Mouse (Mus musculus) MEL (cell line): ENCODE measurements around the gene Gm20388. TPM values are rescaled to one million over a fixed set of nuclear protein-coding genes. Genes with fewer than 3 reads are reported as not detected.

Experiments
- DNase-seq: peaks from one replicate; pipeline ENCODE4 v3.0.0; 2011; ENCODE audit warnings: low read depth, low spot score
- H3K27ac ChIP-seq: 2 replicates; pipeline ENCODE4 v1.5.1; 2012; ENCODE audit warnings: low read depth, mild to moderate bottlenecking, control low read depth, low read length, moderate library complexity; ENCODE audit not compliant: control insufficient read depth
- H3K27me3 ChIP-seq, 2 experiments: fragments of 150-350 bp in 1 of 2; sonication (generic) in 1 of 2; 2 replicates each; pipeline ENCODE4 v1.6.1; 2012; ENCODE audit warnings: low read length in 2 of 2, mild to moderate bottlenecking in 2 of 2, improper control_type of control experiment in 1 of 2, moderate library complexity in 1 of 2; ENCODE audit not compliant: insufficient read depth in 2 of 2, control insufficient read depth in 1 of 2
- H3K36me3 ChIP-seq, 2 experiments: 2 replicates each; pipeline ENCODE4 v1.6.1; 2012 to 2014; ENCODE audit warnings: low read length in 2 of 2, improper control_type of control experiment in 1 of 2, inconsistent platforms in 1 of 2, mild to moderate bottlenecking in 1 of 2; ENCODE audit not compliant: insufficient read depth in 2 of 2, control insufficient read depth in 1 of 2
- H3K4me1 ChIP-seq, 2 experiments: fragments of 150-350 bp in 1 of 2; sonication (generic) in 1 of 2; 2 replicates each; pipeline ENCODE4 v1.6.1; 2012; ENCODE audit warnings: low read length in 2 of 2, improper control_type of control experiment in 1 of 2, mild to moderate bottlenecking in 1 of 2; ENCODE audit not compliant: insufficient read depth in 2 of 2, control insufficient read depth in 1 of 2
- H3K4me3 ChIP-seq, 2 experiments: fragments of 150-350 bp in 1 of 2; sonication (generic) in 1 of 2; 2 replicates each; pipeline ENCODE4 v1.5.1; 2012; ENCODE audit warnings: low read depth in 2 of 2, low read length in 2 of 2, mild to moderate bottlenecking in 2 of 2, moderate library complexity in 2 of 2, control low read depth in 1 of 2, improper control_type of control experiment in 1 of 2; ENCODE audit not compliant: control insufficient read depth in 1 of 2, insufficient read depth in 1 of 2
- H3K79me2 ChIP-seq: 2 replicates; pipeline ENCODE4 v1.6.1; 2012; ENCODE audit warnings: mild to moderate bottlenecking, low read length, moderate library complexity; ENCODE audit not compliant: control insufficient read depth, poor library complexity, insufficient read depth
- H3K9ac ChIP-seq: 2 replicates; pipeline ENCODE4 v1.6.1; 2012; ENCODE audit warnings: low read depth, mild to moderate bottlenecking, control low read depth, low read length, moderate library complexity; ENCODE audit not compliant: control insufficient read depth, poor library complexity, severe bottlenecking
- H3K9me3 ChIP-seq: fragments of 150-350 bp; sonication (generic); replicated peaks from 2 replicates; pipeline ENCODE4 v1.6.1; 2012; ENCODE audit warnings: mild to moderate bottlenecking, low read length, improper control_type of control experiment, moderate library complexity; ENCODE audit not compliant: insufficient read depth
- BHLHE40 ChIP-seq: IDR thresholded peaks from 2 replicates; pipeline ENCODE4 v1.6.1; 2012; ENCODE audit warnings: low read depth, mild to moderate bottlenecking, inconsistent platforms, low read length, improper control_type of control experiment, borderline replicate concordance
- CTCF ChIP-seq, 3 experiments: IDR thresholded peaks in 2 of 3; conservative IDR thresholded peaks in 1 of 3; 2 replicates each; pipeline ENCODE4 v1.5.1; 2011 to 2012; ENCODE audit warnings: low read length in 3 of 3, low read depth in 2 of 3, mild to moderate bottlenecking in 2 of 3, improper control_type of control experiment in 1 of 3, inconsistent platforms in 1 of 3, mixed read lengths in 1 of 3, moderate library complexity in 1 of 3; ENCODE audit not compliant: control insufficient read depth in 1 of 3, insufficient read depth in 1 of 3, poor library complexity in 1 of 3, severe bottlenecking in 1 of 3
- ELF1 ChIP-seq: IDR thresholded peaks from 2 replicates; pipeline ENCODE4 v1.6.1; 2014; ENCODE audit warnings: low read depth, mild to moderate bottlenecking, inconsistent platforms, low read length, improper control_type of control experiment, moderate library complexity
- HCFC1 ChIP-seq: IDR thresholded peaks from 2 replicates; pipeline ENCODE4 v1.6.1; 2012; ENCODE audit warnings: low read depth, mild to moderate bottlenecking, inconsistent platforms, low read length, improper control_type of control experiment, moderate library complexity
- JUND ChIP-seq: IDR thresholded peaks from 2 replicates; pipeline ENCODE4 v1.6.1; 2011; ENCODE audit warnings: low read depth, mild to moderate bottlenecking, improper control_type of control experiment, low read length
- KAT2A ChIP-seq: conservative IDR thresholded peaks from 2 replicates; pipeline ENCODE4 v1.6.1; 2012; ENCODE audit warnings: low read depth, low read length, improper control_type of control experiment, inconsistent platforms
- MAFK ChIP-seq: IDR thresholded peaks from 2 replicates; pipeline ENCODE4 v1.6.1; 2011; ENCODE audit warnings: low read depth, mild to moderate bottlenecking, low read length, improper control_type of control experiment, borderline replicate concordance
- MEF2A ChIP-seq: IDR thresholded peaks from 2 replicates; pipeline ENCODE4 v1.6.1; 2014; ENCODE audit warnings: low read depth, mild to moderate bottlenecking, inconsistent platforms, low read length, improper control_type of control experiment; ENCODE audit not compliant: poor library complexity, insufficient replicate concordance, severe bottlenecking; ENCODE audit errors: extremely low read depth
- MXI1 ChIP-seq: IDR thresholded peaks from 2 replicates; pipeline ENCODE4 v1.6.1; 2011; ENCODE audit warnings: mild to moderate bottlenecking, low read depth, low read length, improper control_type of control experiment
- MYB ChIP-seq: IDR thresholded peaks from 2 replicates; pipeline ENCODE4 v1.6.1; 2011; ENCODE audit warnings: mild to moderate bottlenecking, low read depth, low read length, improper control_type of control experiment
- MYC ChIP-seq: IDR thresholded peaks from 2 replicates; pipeline ENCODE4 v1.6.1; 2011; ENCODE audit warnings: low read depth, mild to moderate bottlenecking, low read length, improper control_type of control experiment, moderate library complexity
- NELFE ChIP-seq: IDR thresholded peaks from 2 replicates; pipeline ENCODE4 v1.6.1; 2011; ENCODE audit warnings: low read depth, low read length, improper control_type of control experiment
- POLR2AphosphoS2 ChIP-seq: IDR thresholded peaks from 2 replicates; pipeline ENCODE4 v1.6.1; 2011; ENCODE audit warnings: low read length, improper control_type of control experiment
- POLR2AphosphoS5 ChIP-seq: IDR thresholded peaks from 2 replicates; pipeline ENCODE4 v1.6.1; 2012; ENCODE audit warnings: low read depth, borderline replicate concordance, mild to moderate bottlenecking, inconsistent platforms, low read length, moderate library complexity, mixed read lengths
- SIN3A ChIP-seq: IDR thresholded peaks from 2 replicates; pipeline ENCODE4 v1.6.1; 2012; ENCODE audit warnings: low read length, improper control_type of control experiment, inconsistent platforms
- SMC3 ChIP-seq: IDR thresholded peaks from 2 replicates; pipeline ENCODE4 v1.6.1; 2011; ENCODE audit warnings: low read depth, low read length, improper control_type of control experiment
- TAL1 ChIP-seq: IDR thresholded peaks from 2 replicates; pipeline ENCODE4 v1.6.1; 2012; ENCODE audit warnings: mild to moderate bottlenecking, inconsistent platforms, low read length, moderate library complexity, mixed read lengths
- ZKSCAN1 ChIP-seq: IDR thresholded peaks from 2 replicates; pipeline ENCODE4 v1.6.1; 2012; ENCODE audit warnings: low read depth, mild to moderate bottlenecking, inconsistent platforms, low read length, improper control_type of control experiment, moderate library complexity
- ZMIZ1 ChIP-seq: IDR thresholded peaks from 2 replicates; pipeline ENCODE4 v1.6.1; 2012; ENCODE audit warnings: low read depth, mild to moderate bottlenecking, inconsistent platforms, low read length, improper control_type of control experiment, moderate library complexity
- ZNF384 ChIP-seq: IDR thresholded peaks from 2 replicates; pipeline ENCODE4 v1.6.1; 2012; ENCODE audit warnings: low read depth, mild to moderate bottlenecking, inconsistent platforms, low read length, improper control_type of control experiment
- polyA plus RNA-seq, 2 experiments: library from polyadenylated mRNA; stranded (reverse) in 1 of 2; unstranded in 1 of 2; fragments of >175 nt in 1 of 2; fragments of >200 nt in 1 of 2; gene quantifications; 2 replicates each; pipeline versions ENCODE4 v1.2.1 to v1.2.4; 2012; ENCODE audit warnings: low replicate concordance in 2 of 2, low read depth in 1 of 2; ENCODE audit not compliant: insufficient read length in 2 of 2, insufficient read depth in 1 of 2, missing spikeins in 1 of 2
- total RNA-seq: library from RNA; depleted of rRNA; stranded (reverse); fragments of 300-350 nt; gene quantifications from 2 replicates; pipeline ENCODE4 v1.2.3, GENCODE M21; 2012

The Gm20388 gene
- total and polyA plus RNA-seq, 3 experiments: 11.1 to 17.8 TPM; not detected in 1

GRCm38 (mm10) chr8:120804741-120805140, 894.1 kb downstream of the Gm20388 start:
- Histone ChIP-seq H3K36me3 (no peaks in the 10 kb centered on the region), H3K9ac (no peak overlapping the region), H3K4me3 (no peak overlapping the region), H3K27ac (no peak overlapping the region), H3K4me1 (no peaks in the 10 kb centered on the region), H3K9me3 (no peaks in the 10 kb centered on the region), H3K27me3 (no peaks in the 10 kb centered on the region), H3K79me2 (no peaks in the 10 kb centered on the region)
- no peak for DNase-seq
- no peak for TF ChIP-seq ZKSCAN1

GRCm38 (mm10) chr8:120806780-120807264, 896.2 kb downstream of the Gm20388 start:
- Histone ChIP-seq H3K4me1 (no peaks in the 10 kb centered on the region), H3K27me3 (no peaks in the 10 kb centered on the region), H3K79me2 (no peaks in the 10 kb centered on the region), H3K36me3 (no peaks in the 10 kb centered on the region), H3K4me3 (no peak overlapping the region), H3K27ac (no peak overlapping the region), H3K9me3 (no peaks in the 10 kb centered on the region), H3K9ac (no peak overlapping the region)
- no peak for TF ChIP-seq ZNF384
- no peak for TF ChIP-seq HCFC1
- no peak for TF ChIP-seq ZMIZ1
- TF ChIP-seq SIN3A: no peak
- no peak for TF ChIP-seq BHLHE40
- no peak for TF ChIP-seq POLR2AphosphoS2
- TF ChIP-seq KAT2A: no peak
- no peak for TF ChIP-seq MXI1
- no peak for TF ChIP-seq JUND
- TF ChIP-seq MYB: no peak
- TF ChIP-seq SMC3: no peak
- TF ChIP-seq TAL1: no peak
- no peak for TF ChIP-seq POLR2AphosphoS5
- no peak for DNase-seq

- H3K27me3 ChIP-seq: no peaks in the 10 kb centered on the region
- H3K4me1 ChIP-seq: no peaks in the 10 kb centered on the region
- H3K27ac ChIP-seq: no peak overlapping the region
- TF ChIP-seq KAT2A (no peak), CTCF (IDR thresholded peaks at IDR 0.05 in 2 of 3, conservative IDR thresholded peaks at IDR 0.05 in 1 of 3; ENCODE audit: control insufficient read depth in 1 of 3, insufficient read depth in 1 of 3, low read depth in 2 of 3, low read length in 3 of 3, poor library complexity in 1 of 3, severe bottlenecking in 1 of 3) (no peak), ELF1 (no peak), MAFK (no peak), MEF2A (no peak), ZNF384 (no peak), MYC (no peak), NELFE (no peak)
- H3K4me3 ChIP-seq: no peak overlapping the region
- H3K36me3 ChIP-seq: no peaks in the 10 kb centered on the region
- H3K9me3 ChIP-seq: no peaks in the 10 kb centered on the region
- no peak overlapping the region for H3K9ac ChIP-seq
- H3K79me2 ChIP-seq: no peaks in the 10 kb centered on the region
- DNase-seq: no peak
Measured at GRCm38 (mm10) chr8:120807719-120808118, 897.1 kb downstream of the Gm20388 start.
